Mouse (Mus musculus): ENCODE measurements around the gene Fndc9.
A peak's percentile ranks its signal among the peaks of the same experiment; 100 is the strongest.

GRCm38 (mm10) chr11:46275302-46275701 lies 40.0 kb downstream of the Fndc9 start:
- TF ChIP-seq POLR2A (IDR thresholded peaks at IDR 0.05; ENCODE audit: insufficient read depth, low read length), result no peak
- peak; percentile 90 for TF ChIP-seq CTCF (IDR thresholded peaks at IDR 0.05; ENCODE audit: low read depth, low read length)

All from ES-Bruce4 (cell line).